Mouse (Mus musculus): ENCODE measurements around the gene Capza1.

DNA sequence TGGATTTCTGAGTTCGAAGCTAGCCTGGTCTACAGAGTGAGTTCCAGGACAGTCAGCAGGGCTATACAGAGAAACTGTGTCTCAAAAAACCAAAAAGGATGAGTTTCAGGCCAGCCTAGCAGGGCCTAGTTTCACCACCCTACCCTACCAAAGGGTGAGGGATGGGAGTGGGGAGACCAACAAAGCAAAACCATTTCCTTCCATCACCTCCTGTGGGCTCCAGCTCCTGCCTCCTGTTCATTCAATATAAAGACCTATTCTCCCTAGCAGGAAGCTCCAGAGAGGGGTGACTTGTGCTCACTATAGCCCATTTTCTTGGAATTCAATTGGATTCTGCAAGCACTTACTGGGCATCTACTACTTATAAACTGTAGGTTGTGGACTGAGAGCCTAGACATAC is 49.6 kb downstream of the Capza1 start:
- no peak for TF ChIP-seq POLR2A (IDR thresholded peaks at IDR 0.05; ENCODE audit: insufficient read depth, low read length)
- TF ChIP-seq CTCF (IDR thresholded peaks at IDR 0.05; ENCODE audit: low read depth, low read length) = no peak
- TF ChIP-seq EP300 (IDR thresholded peaks at IDR 0.05; ENCODE audit: insufficient read depth, low read depth, low read length) = 0 out of 2 replicates have a peak, but pooled peaks have one; percentile 50

All from ES-Bruce4 (cell line).